Mouse (Mus musculus) stomach, postnatal 0 days (tissue): Measurements from ENCODE around the gene Il15. TPM values are rescaled to one million over a fixed set of nuclear protein-coding genes. Genes with fewer than 3 reads are reported as not detected.

Source experiments
- ATAC-seq: fragments of 200-750 bp; cut with Nextera tagmentation; 2 replicates; pipeline ENCODE4 v1.8.0; 2017; ENCODE audit not compliant: low FRiP score, low TSS enrichment
- DNase-seq: peaks from one replicate; pipeline ENCODE4 v3.0.0-alpha.2; 2016; ENCODE audit warnings: low spot score
- H3K27ac ChIP-seq: fragments of 300-500 bp; sonication (generic); replicated peaks from 2 replicates; pipeline ENCODE4 v1.5.1; 2014; ENCODE audit warnings: mild to moderate bottlenecking, control low read depth
- H3K27me3 ChIP-seq: fragments of 300-500 bp; sonication (generic); 2 replicates; pipeline ENCODE4 v1.6.1; 2014; ENCODE audit warnings: low read length; ENCODE audit not compliant: control insufficient read depth, insufficient read depth
- H3K36me3 ChIP-seq: fragments of 300-500 bp; sonication (generic); 2 replicates; pipeline ENCODE4 v1.6.1; 2014; ENCODE audit warnings: low read length, mixed read lengths; ENCODE audit not compliant: control insufficient read depth, insufficient read depth
- H3K4me1 ChIP-seq: fragments of 300-500 bp; sonication (generic); replicated peaks from 2 replicates; pipeline ENCODE4 v1.6.1; 2014; ENCODE audit warnings: antibody characterized with exemption; ENCODE audit not compliant: control insufficient read depth, insufficient read depth
- H3K4me2 ChIP-seq: fragments of 300-500 bp; sonication (generic); replicated peaks from 2 replicates; pipeline ENCODE4 v1.6.1; 2014; ENCODE audit warnings: low read depth, mild to moderate bottlenecking, control low read depth, moderate library complexity
- H3K4me3 ChIP-seq: fragments of 300-500 bp; sonication (generic); 2 replicates; pipeline ENCODE4 v1.5.1; 2014; ENCODE audit warnings: low read depth, low read length, control low read depth
- H3K9ac ChIP-seq: fragments of 300-500 bp; sonication (generic); 2 replicates; pipeline ENCODE4 v1.6.1; 2014; ENCODE audit warnings: mild to moderate bottlenecking, low read length, control low read depth, mixed read lengths
- H3K9me3 ChIP-seq: fragments of 300-500 bp; sonication (generic); 2 replicates; pipeline ENCODE4 v1.6.1; 2016; ENCODE audit warnings: low read length; ENCODE audit not compliant: control insufficient read depth
- CTCF ChIP-seq: IDR thresholded peaks from 2 replicates; pipeline ENCODE4 v1.5.1; 2016; ENCODE audit warnings: antibody characterized with exemption, low read depth, mild to moderate bottlenecking, moderate library complexity
- EP300 ChIP-seq: optimal IDR thresholded peaks from 2 replicates; pipeline ENCODE3; 2016; ENCODE audit warnings: antibody characterized with exemption
- WGBS: fragments of 180-500 bp; shearing (Covaris S2); extraction: QIAGEN DNeasy Blood & Tissue Kit; methylation state at CpG from one replicate; pipeline ENCODE4 v1.1.7; 2014; 5-methylcytosine and 5-hydroxymethylcytosine counted together
- polyA plus RNA-seq: library from polyadenylated mRNA; unstranded; fragments of >200 nt; fragmentation: Nextera tagmentation; extraction: Ambion mirVana; gene quantifications from 2 replicates; pipeline ENCODE4 v1.2.1, GENCODE M21; 2015

Il15 gene
- polyA plus RNA-seq, 1 experiment from 2014 or later = 8.2 TPM

DNA sequence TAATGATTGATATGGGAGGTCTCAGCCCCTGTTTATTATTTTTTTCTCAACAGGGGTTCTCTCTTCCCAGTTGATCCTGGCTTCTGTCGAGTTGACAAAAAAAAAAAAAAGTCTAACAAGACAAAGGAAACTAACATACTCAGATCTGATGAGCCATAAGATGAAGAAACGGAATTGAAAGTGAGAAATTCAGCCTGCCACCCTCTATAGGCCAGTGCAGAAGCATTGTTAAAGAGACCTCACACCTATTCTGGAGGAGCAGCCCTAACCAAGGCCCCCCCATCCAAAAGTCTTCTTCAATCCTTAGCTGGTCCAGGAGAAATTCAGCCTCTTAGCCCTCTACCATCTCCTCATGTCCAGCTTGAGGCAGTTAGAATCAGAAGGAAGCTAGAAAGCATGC is 20.7 kb downstream of the Il15 start:
- WGBS = 42% methylated on average over 2 of the region's 2 CpGs
- TF ChIP-seq CTCF (no peak), EP300 (no peak)
- Histone ChIP-seq H3K27ac (no peak overlapping the region), H3K36me3 (no peaks in the 10 kb centered on the region), H3K9me3 (no peaks in the 10 kb centered on the region), H3K4me3 (no peak overlapping the region), H3K9ac (no peak overlapping the region), H3K27me3 (no peaks in the 10 kb centered on the region), H3K4me1 (no peaks in the 10 kb centered on the region), H3K4me2 (no peak overlapping the region)
- DNase-seq (no peak), ATAC-seq (no peak)

DNA sequence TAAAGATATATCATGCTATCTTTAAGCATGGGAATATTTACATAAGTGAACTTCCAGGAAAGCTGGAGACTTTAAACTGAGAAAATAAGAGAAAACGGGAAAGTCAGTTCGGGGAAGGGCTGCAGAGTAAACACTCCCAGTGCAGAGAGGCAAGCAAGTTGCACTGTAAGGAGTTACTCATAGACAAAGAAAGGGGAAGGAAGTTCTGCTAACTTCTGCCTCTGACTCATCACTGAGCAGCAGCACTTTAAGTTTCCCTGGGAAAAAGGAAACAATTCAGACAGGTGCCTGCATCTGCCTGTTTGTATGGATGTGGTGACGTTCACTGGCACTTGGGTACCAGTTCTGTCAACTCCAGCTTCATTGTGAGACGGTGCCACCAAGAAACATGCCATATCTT is 28.6 kb downstream of the Il15 start:
- Histone ChIP-seq H3K4me1 (no peaks in the 10 kb centered on the region), H3K9me3 (no peaks in the 10 kb centered on the region), H3K27me3 (no peaks in the 10 kb centered on the region), H3K36me3 (no peaks in the 10 kb centered on the region), H3K4me2 (no peak overlapping the region), H3K27ac (no peak overlapping the region), H3K4me3 (no peak overlapping the region), H3K9ac (no peak overlapping the region)
- DNase-seq (no peak), ATAC-seq (peak; percentile 84)
- TF ChIP-seq CTCF = no peak
- TF ChIP-seq EP300 = no peak
- WGBS = 43% methylated on average over 4 of the region's 4 CpGs

DNA sequence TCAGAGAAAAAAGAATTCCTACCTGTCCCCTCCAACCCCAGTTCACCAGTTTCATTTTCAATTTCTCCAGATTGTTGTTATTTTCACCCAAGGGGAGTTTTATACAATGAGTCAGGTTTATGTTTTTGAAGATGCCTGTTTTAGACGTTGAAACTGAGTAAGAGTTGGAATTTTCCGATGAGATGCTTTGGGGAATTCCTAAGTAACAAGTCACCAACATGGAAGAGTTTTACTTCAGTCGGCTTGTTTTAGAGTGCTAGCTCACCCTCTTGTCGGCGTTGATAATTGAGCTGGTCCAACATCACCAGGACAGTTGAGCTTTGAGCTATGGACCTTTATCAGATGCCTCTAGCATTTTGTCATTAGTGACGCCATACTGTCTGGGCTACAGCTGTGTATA is 30.2 kb downstream of the Il15 start:
- no peak for ATAC-seq

DNA sequence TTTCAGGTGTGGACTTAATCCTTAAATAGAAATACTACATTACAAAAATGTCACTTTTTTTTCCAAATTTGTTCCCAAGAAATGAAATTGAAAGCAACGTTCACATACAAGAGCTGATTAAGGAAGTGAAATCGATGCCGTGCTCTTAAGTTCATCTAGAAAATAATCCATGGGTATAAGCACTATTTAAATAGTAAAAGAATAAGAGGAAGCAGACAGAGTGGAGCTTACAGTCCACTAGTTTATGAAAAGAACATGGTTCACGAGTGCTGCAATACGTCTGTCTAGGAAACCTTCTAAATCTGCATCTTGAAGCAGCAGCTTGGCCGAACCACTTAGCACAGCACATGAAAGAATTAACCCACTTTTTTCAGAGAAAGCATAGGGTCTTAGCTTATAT is 32.4 kb downstream of the Il15 start:
- DNase-seq (no peak), ATAC-seq (no peak)
- no peak overlapping the region for H3K4me2 ChIP-seq
- H3K27ac ChIP-seq = no peak overlapping the region
- H3K9me3 ChIP-seq = no peaks in the 10 kb centered on the region
- H3K27me3 ChIP-seq = no peaks in the 10 kb centered on the region
- no peak overlapping the region for H3K9ac ChIP-seq
- H3K36me3 ChIP-seq = no peaks in the 10 kb centered on the region
- TF ChIP-seq CTCF = no peak
- no peak for TF ChIP-seq EP300
- no peak overlapping the region for H3K4me3 ChIP-seq
- no peaks in the 10 kb centered on the region for H3K4me1 ChIP-seq
- 69% methylated on average over 6 of the region's 6 CpGs for WGBS

More for the DNA sequence above, 30.2 kb downstream of the Il15 start:
- H3K36me3 ChIP-seq = no peaks in the 10 kb centered on the region
- H3K27me3 ChIP-seq = no peaks in the 10 kb centered on the region
- no peak overlapping the region for H3K4me3 ChIP-seq
- 80% methylated on average over 6 of the region's 6 CpGs for WGBS
- TF ChIP-seq CTCF (no peak), EP300 (no peak)
- no peak overlapping the region for H3K4me2 ChIP-seq
- no peaks in the 10 kb centered on the region for H3K9me3 ChIP-seq
- no peak overlapping the region for H3K9ac ChIP-seq
- H3K27ac ChIP-seq = no peak overlapping the region
- H3K4me1 ChIP-seq = no peaks in the 10 kb centered on the region
- no peak for DNase-seq

DNA sequence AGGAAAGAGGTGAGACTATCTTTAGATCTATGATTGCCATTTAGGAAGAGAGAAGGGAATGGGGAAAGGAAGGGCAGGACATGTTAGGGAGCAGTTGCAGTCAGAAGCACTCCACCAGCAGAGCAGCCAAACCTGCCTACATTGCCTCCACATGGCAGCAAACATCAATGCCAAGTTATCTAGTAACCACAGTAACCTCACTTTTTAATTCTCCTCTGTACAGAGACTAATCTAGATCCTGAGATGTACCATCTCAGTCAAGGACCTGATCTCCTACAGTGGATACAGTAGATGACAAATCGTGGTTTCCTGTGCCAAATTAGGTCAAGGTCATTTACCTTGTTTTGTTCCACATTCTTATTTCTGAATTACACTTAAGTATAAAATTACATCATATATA is 42.0 kb downstream of the Il15 start:
- Histone ChIP-seq H3K9me3 (no peaks in the 10 kb centered on the region), H3K36me3 (no peaks in the 10 kb centered on the region), H3K4me3 (no peak overlapping the region), H3K27me3 (no peaks in the 10 kb centered on the region), H3K4me1 (no peaks in the 10 kb centered on the region), H3K9ac (no peak overlapping the region), H3K4me2 (no peak overlapping the region), H3K27ac (no peak overlapping the region)
- ATAC-seq = no peak
- no peak for DNase-seq
- 88% methylated on average over 1 of the region's 1 CpGs for WGBS
- TF ChIP-seq CTCF (no peak), EP300 (no peak)

DNA sequence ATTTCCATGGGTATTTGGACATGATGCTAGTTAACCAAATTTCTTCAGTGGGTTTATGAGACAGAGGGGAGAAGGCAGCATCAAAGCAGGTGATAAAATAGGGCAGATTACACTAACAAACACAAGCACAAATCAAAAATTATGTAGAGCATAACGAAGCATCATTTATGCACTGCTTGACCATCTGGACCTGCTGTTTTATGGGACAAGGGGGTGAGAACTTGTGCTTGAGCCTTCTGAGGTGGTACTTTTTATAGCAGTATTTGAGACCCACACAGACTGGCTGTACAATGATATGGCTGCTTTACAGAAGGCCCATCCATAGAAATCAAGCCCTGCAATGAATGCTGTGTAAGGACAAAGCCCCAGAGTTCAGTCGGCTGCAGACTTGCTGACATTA is 46.9 kb downstream of the Il15 start:
- Histone ChIP-seq H3K9me3 (no peaks in the 10 kb centered on the region), H3K27me3 (no peaks in the 10 kb centered on the region), H3K36me3 (no peaks in the 10 kb centered on the region), H3K27ac (no peak overlapping the region), H3K4me2 (no peak overlapping the region), H3K4me3 (no peak overlapping the region), H3K9ac (no peak overlapping the region), H3K4me1 (no peaks in the 10 kb centered on the region)
- ATAC-seq (no peak), DNase-seq (no peak)
- no peak for TF ChIP-seq CTCF
- no peak for TF ChIP-seq EP300
- 84% methylated on average over 2 of the region's 2 CpGs for WGBS
